Comparison of ENCODE assay signal across 17 mouse cellular contexts in genomic region chr2:123813950-123814337, GRCm38 (mm10).
DNase-seq lines count a peak whose midpoint lies in the region; ATAC-seq and TF ChIP-seq lines count a peak whose summit lies in the region.
"Had no signal": no experiment of that assay in that cellular context is flagged by ENCODE, and none has a peak within 500 bp of the region (broad histone marks: within the 10 kb centered on the region; RNA-seq: fewer than 3 reads in every experiment).

No protein-coding gene starts in this region.

- peak overlapping the region; percentile 43; the same call in 1 of the 2 replicates for H3K27ac ChIP-seq in forebrain, embryonic 11.5 days (ENCODE audit: low read depth, low read length)
- H3K27ac ChIP-seq in forebrain, embryonic 15.5 days (replicated peaks), result peak overlapping the region; percentile 68
- H3K27ac ChIP-seq in hindbrain, embryonic 16.5 days (ENCODE audit: low read depth, low read length), result peak overlapping the region; percentile 70
- peak overlapping the region; percentile 60; the same call in 1 of the 2 replicates for H3K27ac ChIP-seq in midbrain, postnatal 0 days (ENCODE audit: low read depth, low read length)
- no peak overlapping the region for H3K27ac ChIP-seq in heart, embryonic 10.5 days
- no peak overlapping the region for H3K27ac ChIP-seq in kidney, embryonic 14.5 days (ENCODE audit: low read depth, low read length)
- H3K27ac ChIP-seq: embryonic facial prominence, embryonic 13.5 days; heart, embryonic 13.5 days; liver, embryonic 13.5 days had no signal

- WGBS in forebrain, embryonic 11.5 days, result 28% methylated on average over 3 of the region's 3 CpGs
- 10% methylated on average over 3 of the region's 3 CpGs for WGBS in forebrain, embryonic 15.5 days
- WGBS in hindbrain, embryonic 16.5 days, result 27% methylated on average over 3 of the region's 3 CpGs
- 21% methylated on average over 3 of the region's 3 CpGs for WGBS in midbrain, postnatal 0 days
- 60% methylated on average over 3 of the region's 3 CpGs for WGBS in heart, embryonic 10.5 days
- 67% methylated on average over 3 of the region's 3 CpGs for WGBS in kidney, embryonic 14.5 days

- H3K4me1 ChIP-seq in forebrain, embryonic 11.5 days (replicated peaks; ENCODE audit: control insufficient read depth, insufficient read depth, low read length), result peaks cover 5% of the 10 kb centered on the region; the same call in 1 of the 2 replicates
- peaks cover 18% of the 10 kb centered on the region for H3K4me1 ChIP-seq in forebrain, embryonic 15.5 days
- H3K4me1 ChIP-seq in hindbrain, embryonic 16.5 days (ENCODE audit: control insufficient read depth, insufficient read depth, low read depth, low read length), result peaks cover 8% of the 10 kb centered on the region
- peaks cover 4% of the 10 kb centered on the region; the same call in 1 of the 2 replicates for H3K4me1 ChIP-seq in midbrain, postnatal 0 days (ENCODE audit: insufficient read depth, low read length)
- H3K4me1 ChIP-seq in heart, embryonic 10.5 days, result no peaks in the 10 kb centered on the region
- H3K4me1 ChIP-seq in kidney, embryonic 14.5 days (ENCODE audit: control insufficient read depth, insufficient read depth, low read length), result no peaks in the 10 kb centered on the region
- H3K4me1 ChIP-seq: embryonic facial prominence, embryonic 13.5 days; liver, embryonic 13.5 days; megakaryocyte, embryonic 14.5 days had no signal

- DNase-seq in forebrain, embryonic 11.5 days (ENCODE audit: low spot score), result no peak
- peak; percentile 23 for DNase-seq in midbrain, postnatal 0 days (ENCODE audit: low spot score)
- no peak for DNase-seq in heart, embryonic 10.5 days (ENCODE audit: low spot score)
- no peak for DNase-seq in adrenal gland, postnatal 36 days
- no peak for DNase-seq in cerebellum, postnatal 25 days
- DNase-seq: cerebellum, postnatal 14 days; gastrocnemius, postnatal 25 days; heart, postnatal 4 days; kidney, adult 11 months; kidney, postnatal 14 days; liver, embryonic 13.5 days had no signal

- no peak overlapping the region for H3K4me3 ChIP-seq in forebrain, embryonic 11.5 days (ENCODE audit: low read depth, low read length)
- H3K4me3 ChIP-seq in forebrain, embryonic 15.5 days, result no peak overlapping the region
- no peak overlapping the region for H3K4me3 ChIP-seq in hindbrain, embryonic 16.5 days (ENCODE audit: low read length)
- no peak overlapping the region for H3K4me3 ChIP-seq in midbrain, postnatal 0 days (ENCODE audit: low read depth, low read length)
- no peak overlapping the region for H3K4me3 ChIP-seq in heart, embryonic 10.5 days
- no peak overlapping the region for H3K4me3 ChIP-seq in kidney, embryonic 14.5 days (ENCODE audit: low read length)
- H3K4me3 ChIP-seq: embryonic facial prominence, embryonic 13.5 days; heart, embryonic 13.5 days; liver, embryonic 13.5 days; megakaryocyte, embryonic 14.5 days had no signal

- no peak overlapping the region; the same call in 1 of the 2 replicates for H3K4me2 ChIP-seq in forebrain, embryonic 11.5 days (ENCODE audit: low read depth, low read length, severe bottlenecking)
- H3K4me2 ChIP-seq in forebrain, embryonic 15.5 days (replicated peaks), result peak overlapping the region; percentile 25; the same call in 1 of the 2 replicates
- H3K4me2 ChIP-seq in hindbrain, embryonic 16.5 days (ENCODE audit: low read length), result peak overlapping the region; percentile 27
- H3K4me2 ChIP-seq in midbrain, postnatal 0 days (ENCODE audit: low read depth, low read length, poor library complexity, severe bottlenecking), result peak overlapping the region; percentile 1; the same call in 1 of the 2 replicates
- no peak overlapping the region for H3K4me2 ChIP-seq in kidney, embryonic 14.5 days (replicated peaks; ENCODE audit: low read depth, low read length)
- H3K4me2 ChIP-seq: embryonic facial prominence, embryonic 13.5 days; heart, embryonic 13.5 days; liver, embryonic 13.5 days had no signal

- H3K9ac ChIP-seq in forebrain, embryonic 11.5 days (ENCODE audit: low read length), result no peak overlapping the region
- H3K9ac ChIP-seq in forebrain, embryonic 15.5 days (replicated peaks), result no peak overlapping the region
- H3K9ac ChIP-seq in hindbrain, embryonic 16.5 days (ENCODE audit: low read depth, low read length), result no peak overlapping the region; the same call in 1 of the 2 replicates
- H3K9ac ChIP-seq in midbrain, postnatal 0 days (replicated peaks; ENCODE audit: low read length, poor library complexity, severe bottlenecking), result no peak overlapping the region
- no peak overlapping the region for H3K9ac ChIP-seq in kidney, embryonic 14.5 days (ENCODE audit: low read depth, low read length)
- H3K9ac ChIP-seq: embryonic facial prominence, embryonic 13.5 days; heart, embryonic 13.5 days; liver, embryonic 13.5 days had no signal

- TF ChIP-seq CTCF in midbrain, postnatal 0 days (IDR thresholded peaks at IDR 0.05), result no peak

- peak; percentile 48 for ATAC-seq in forebrain, embryonic 11.5 days (replicated peaks; ENCODE audit: low FRiP score)
- ATAC-seq in forebrain, embryonic 15.5 days (replicated peaks), result peak; percentile 47
- ATAC-seq in hindbrain, embryonic 16.5 days, result peak; percentile 76
- ATAC-seq in midbrain, postnatal 0 days (ENCODE audit: low FRiP score), result peak; percentile 61
- no peak for ATAC-seq in kidney, embryonic 14.5 days (ENCODE audit: low FRiP score, low TSS enrichment)

- H3K36me3 ChIP-seq in forebrain, embryonic 11.5 days (ENCODE audit: control insufficient read depth, insufficient read depth, low read length), result no peaks in the 10 kb centered on the region
- H3K36me3 ChIP-seq in forebrain, embryonic 15.5 days, result no peaks in the 10 kb centered on the region
- H3K36me3 ChIP-seq in hindbrain, embryonic 16.5 days (ENCODE audit: control insufficient read depth, insufficient read depth, low read length), result no peaks in the 10 kb centered on the region
- no peaks in the 10 kb centered on the region for H3K36me3 ChIP-seq in midbrain, postnatal 0 days (ENCODE audit: insufficient read depth, low read length)
- no peaks in the 10 kb centered on the region for H3K36me3 ChIP-seq in heart, embryonic 10.5 days
- H3K36me3 ChIP-seq in kidney, embryonic 14.5 days (ENCODE audit: control insufficient read depth, insufficient read depth, low read length), result no peaks in the 10 kb centered on the region
- H3K36me3 ChIP-seq: embryonic facial prominence, embryonic 13.5 days; heart, embryonic 13.5 days; liver, embryonic 13.5 days had no signal

- H3K27me3 ChIP-seq in forebrain, embryonic 11.5 days (ENCODE audit: control insufficient read depth, insufficient read depth, low read length), result no peaks in the 10 kb centered on the region
- H3K27me3 ChIP-seq in forebrain, embryonic 15.5 days, result no peaks in the 10 kb centered on the region
- H3K27me3 ChIP-seq in hindbrain, embryonic 16.5 days (replicated peaks; ENCODE audit: control insufficient read depth, insufficient read depth, low read length), result no peaks in the 10 kb centered on the region
- H3K27me3 ChIP-seq in midbrain, postnatal 0 days (ENCODE audit: insufficient read depth, low read length), result no peaks in the 10 kb centered on the region
- H3K27me3 ChIP-seq in heart, embryonic 10.5 days (ENCODE audit: insufficient read depth, poor library complexity, severe bottlenecking), result no peaks in the 10 kb centered on the region
- no peaks in the 10 kb centered on the region for H3K27me3 ChIP-seq in kidney, embryonic 14.5 days (ENCODE audit: control insufficient read depth, insufficient read depth, low read length)
- H3K27me3 ChIP-seq: embryonic facial prominence, embryonic 13.5 days; heart, embryonic 13.5 days; liver, embryonic 13.5 days; megakaryocyte, embryonic 14.5 days had no signal

- H3K9me3 ChIP-seq in forebrain, embryonic 11.5 days (ENCODE audit: control insufficient read depth, low read length), result no peaks in the 10 kb centered on the region
- no peaks in the 10 kb centered on the region for H3K9me3 ChIP-seq in forebrain, embryonic 15.5 days
- H3K9me3 ChIP-seq in hindbrain, embryonic 16.5 days (ENCODE audit: control insufficient read depth, low read length), result no peaks in the 10 kb centered on the region
- no peaks in the 10 kb centered on the region for H3K9me3 ChIP-seq in midbrain, postnatal 0 days (ENCODE audit: low read length)
- no peaks in the 10 kb centered on the region for H3K9me3 ChIP-seq in heart, embryonic 10.5 days
- H3K9me3 ChIP-seq in kidney, embryonic 14.5 days (ENCODE audit: control insufficient read depth, low read length), result no peaks in the 10 kb centered on the region
- H3K9me3 ChIP-seq: embryonic facial prominence, embryonic 13.5 days; heart, embryonic 13.5 days; liver, embryonic 13.5 days had no signal

Comparison
In these comparisons a context has a peak if more than half of its experiments do, and no peak if none do; other contexts are left out.
1. H3K4me2 ChIP-seq: peak in forebrain, embryonic 15.5 days (single experiment), hindbrain, embryonic 16.5 days (single experiment) and midbrain, postnatal 0 days (single experiment); none in forebrain, embryonic 11.5 days (single experiment) and kidney, embryonic 14.5 days (single experiment).
2. H3K27ac ChIP-seq: peak in forebrain, embryonic 11.5 days (single experiment), forebrain, embryonic 15.5 days (single experiment), hindbrain, embryonic 16.5 days (single experiment) and midbrain, postnatal 0 days (single experiment); none in heart, embryonic 10.5 days (single experiment) and kidney, embryonic 14.5 days (single experiment).